Mouse (Mus musculus) spleen, adult 10 weeks (tissue): ENCODE measurements around the gene Dad1. TPM values are rescaled to one million over a fixed set of nuclear protein-coding genes. Genes with fewer than 3 reads are reported as not detected.

Source experiments
- polyA plus RNA-seq: library from polyadenylated mRNA; stranded (reverse); fragments of 350-450 nt; fragmentation: Illumina TruSeq; extraction: RNeasy Lipid Tissue Mini Kit (QIAGEN cat#74804); gene quantifications from one replicate; pipeline ENCODE4 v1.2.3, GENCODE M21; 2015; ENCODE audit warnings: low replicate concordance; ENCODE audit not compliant: insufficient read depth

Gene Dad1
- 62.9 TPM for polyA plus RNA-seq

GRCm38 (mm10) chr14:54253741-54254291 is at the start of gene Dad1, which contains the start of gene Abhd4:
Dad1 (minus strand) TSS chr14:54254104.
Abhd4 (plus strand) TSS chr14:54254188.

GRCm38 (mm10) chr14:54284839-54285238 is 30.9 kb upstream of the Dad1 start, which contains the start of gene Olfr49:
Olfr49 (minus strand) TSS chr14:54284939.

Other genes with a start within 250 kb of the Dad1 start
- 30.7 TPM for gene Abhd4, start 84 bp upstream of the Dad1 start, polyA plus RNA-seq
- gene Olfr49, start 30.8 kb upstream of the Dad1 start, polyA plus RNA-seq: not detected
- gene Oxa1l, start 106.7 kb upstream of the Dad1 start, polyA plus RNA-seq: 48.0 TPM
- 30.2 TPM for gene Slc7a7, start 163.7 kb upstream of the Dad1 start, polyA plus RNA-seq
- 88.1 TPM for gene Mrpl52, start 172.8 kb upstream of the Dad1 start, polyA plus RNA-seq
- 32.2 TPM for gene Mmp14, start 177.5 kb upstream of the Dad1 start, polyA plus RNA-seq
- 38.8 TPM for gene Lrp10, start 210.0 kb upstream of the Dad1 start, polyA plus RNA-seq
- gene Rem2, start 222.0 kb upstream of the Dad1 start, polyA plus RNA-seq: not detected